Mouse (Mus musculus) heart, postnatal 14 days (tissue): ENCODE results near the gene Slc7a3. TPM values are rescaled to one million over a fixed set of nuclear protein-coding genes. Genes with fewer than 3 reads are reported as not detected.
"Not testable (repeated sequence)": the region's sequence is repeated elsewhere in the genome, so short reads cannot be mapped to it uniquely, and the experiment has no call there.

Experiments used
- DNase-seq, 2 experiments: peaks; one replicate each; pipeline ENCODE4 v3.0.0; 2021 to 2022
- intact Hi-C: fragments of 180-260 bp; cut with DNase I; formaldehyde crosslinking; loops from one replicate; pipeline ENCODE4 v1.15.1; 2025
- long read RNA-seq, 2 experiments: library from polyadenylated mRNA; stranded (forward); transcript quantifications; one replicate each; pipeline ENCODE4 v2.0.0; 2021
- total RNA-seq, 2 experiments: library from RNA; stranded (reverse); gene quantifications; 2 replicates each; pipeline ENCODE4 v1.2.3; 2021

The Slc7a3 gene
- total RNA-seq: under 1 TPM in 1 of 2 experiments, not detected in 1; 0.12 TPM
- long read RNA-seq, experiment 1: 0 reads
- long read RNA-seq, experiment 2: 0 reads

DNA sequence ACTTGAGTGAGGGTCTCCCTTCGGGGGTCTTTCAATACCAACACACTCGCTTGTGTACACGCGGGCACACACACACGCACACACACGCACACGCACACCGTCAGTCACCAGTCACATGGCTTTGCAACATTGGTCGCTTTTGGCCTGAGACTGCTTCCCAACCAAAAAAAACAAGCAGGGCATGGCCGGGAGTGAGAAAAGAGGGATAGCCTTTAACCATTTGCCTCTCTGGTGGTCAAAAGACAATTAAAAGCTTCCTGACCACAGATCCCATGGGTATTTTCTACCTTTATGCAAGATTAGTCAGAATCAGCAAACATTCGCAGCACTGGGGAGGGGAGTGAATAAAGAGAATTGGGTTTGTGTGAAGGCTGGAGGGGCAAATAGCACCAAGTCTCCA lies at the start of gene Slc7a3:
Gene Slc7a3 (minus strand): TSS at position 101 of the 400 bp plus-strand sequence.
- no peak for DNase-seq
- intact Hi-C loops: no loop called here

DNA sequence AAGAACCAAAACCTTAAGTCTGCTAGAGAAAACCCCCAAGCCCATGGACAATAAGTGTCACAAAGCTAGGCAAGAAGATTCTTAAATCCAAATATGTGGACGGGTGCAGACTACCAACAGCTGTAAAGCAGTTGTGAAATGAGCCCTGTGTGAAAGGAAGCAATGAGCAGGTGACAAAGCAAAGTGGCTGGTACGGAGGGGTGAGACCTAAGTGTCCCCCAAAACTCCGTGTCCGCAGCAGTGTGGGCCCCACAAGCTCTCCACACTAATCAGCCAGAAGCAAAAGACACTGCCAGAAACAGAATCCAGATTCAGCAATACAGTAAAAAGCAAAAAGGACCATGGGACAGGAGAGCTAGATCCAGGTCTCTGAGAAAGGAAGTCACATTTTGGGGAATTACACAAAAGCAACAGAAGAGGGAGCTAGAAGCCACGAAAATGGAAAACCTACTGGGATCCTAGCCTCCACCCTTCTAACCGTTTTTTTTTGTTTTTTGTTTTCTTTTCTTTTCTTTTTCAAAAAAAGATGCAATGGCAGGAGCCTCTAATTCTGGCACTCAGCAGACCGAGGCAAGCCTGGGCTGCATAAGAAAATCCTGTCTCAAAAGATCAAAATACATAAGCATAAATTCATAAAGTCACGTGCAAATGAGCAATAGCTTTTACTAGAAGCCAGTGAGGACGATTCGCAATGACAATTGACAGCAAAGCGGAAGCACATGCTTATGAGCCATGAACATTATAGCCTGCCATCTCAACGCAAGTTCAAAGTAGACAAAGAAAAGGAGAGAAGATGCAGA lies 46.4 kb upstream of the Slc7a3 start:
- DNase-seq: peak in 1 of 2 experiments; percentile 2
- intact Hi-C loops: loop anchor here (1.0 to 10.0 kb wide), 2 partner anchors 197 to 383 kb away; no protein-coding TSS in a partner anchor

DNA sequence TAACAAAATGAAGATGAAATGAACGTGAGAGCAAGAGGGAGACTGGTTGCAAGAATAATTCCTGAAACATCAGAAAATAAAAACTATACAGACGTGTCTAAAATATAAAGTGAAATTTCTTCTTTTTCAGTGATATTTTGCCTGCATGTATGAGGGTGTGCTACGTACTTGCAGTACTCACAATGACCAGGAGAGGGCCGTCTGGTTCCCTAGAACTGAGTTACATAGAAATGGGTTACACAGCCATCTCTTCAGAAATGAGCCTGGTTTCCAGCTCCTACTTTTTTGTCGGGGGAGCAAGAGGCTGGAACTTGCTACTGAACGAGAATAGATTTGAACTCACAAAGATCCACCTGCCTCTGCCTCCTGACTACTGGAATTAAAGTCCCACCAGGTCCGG lies 45.2 kb upstream of the Slc7a3 start:
- intact Hi-C loops: loop anchor here (10.0 kb wide), 1 partner anchor 384 kb away; no protein-coding TSS in a partner anchor
- DNase-seq: peak; percentile 59 to 72

DNA sequence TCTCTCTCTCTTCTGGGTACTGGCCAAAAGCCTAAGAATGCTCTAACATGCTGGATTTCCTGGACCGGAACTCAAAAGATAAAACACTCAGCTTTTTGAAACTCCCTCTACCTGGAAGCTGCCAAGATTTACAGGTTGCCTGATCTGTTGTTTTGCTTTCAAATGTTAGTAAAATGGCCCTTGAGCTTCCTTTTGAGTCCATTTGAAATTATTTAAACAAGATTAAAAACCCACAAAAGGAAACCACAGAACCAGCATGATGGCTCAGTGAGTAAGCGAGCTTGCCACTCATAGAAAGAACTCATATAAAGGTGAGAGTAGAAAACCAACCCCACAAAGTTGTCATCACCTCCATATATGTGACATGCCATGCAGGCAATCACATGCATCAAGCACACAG lies 42.7 kb upstream of the Slc7a3 start:
- DNase-seq: no peak
- intact Hi-C loops: loop anchor here (10.0 kb wide), 1 partner anchor 354 kb away; no protein-coding TSS in a partner anchor

DNA sequence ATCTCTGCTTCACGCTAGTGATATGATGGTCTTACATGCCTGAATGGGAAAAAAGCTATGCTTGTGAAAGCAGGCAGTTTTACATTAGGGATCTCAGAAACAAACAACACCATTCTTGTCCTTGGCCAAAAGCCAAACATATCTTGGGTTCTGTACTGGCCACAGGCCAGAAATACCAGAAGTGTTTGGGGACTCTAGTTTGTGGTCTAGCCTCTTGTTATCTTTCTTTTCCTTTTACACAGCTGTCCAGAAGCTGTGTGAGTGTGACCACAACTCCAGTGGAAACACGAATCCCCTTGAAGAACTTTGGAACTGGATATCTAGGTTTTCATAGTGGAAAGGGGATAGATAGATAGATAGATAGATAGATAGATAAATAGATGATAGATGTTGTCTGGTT lies 41.2 kb upstream of the Slc7a3 start:
- intact Hi-C loops: loop anchor here (10.0 kb wide), 1 partner anchor 352 kb away; no protein-coding TSS in a partner anchor
- DNase-seq: peak in 1 of 2 experiments; percentile 12

DNA sequence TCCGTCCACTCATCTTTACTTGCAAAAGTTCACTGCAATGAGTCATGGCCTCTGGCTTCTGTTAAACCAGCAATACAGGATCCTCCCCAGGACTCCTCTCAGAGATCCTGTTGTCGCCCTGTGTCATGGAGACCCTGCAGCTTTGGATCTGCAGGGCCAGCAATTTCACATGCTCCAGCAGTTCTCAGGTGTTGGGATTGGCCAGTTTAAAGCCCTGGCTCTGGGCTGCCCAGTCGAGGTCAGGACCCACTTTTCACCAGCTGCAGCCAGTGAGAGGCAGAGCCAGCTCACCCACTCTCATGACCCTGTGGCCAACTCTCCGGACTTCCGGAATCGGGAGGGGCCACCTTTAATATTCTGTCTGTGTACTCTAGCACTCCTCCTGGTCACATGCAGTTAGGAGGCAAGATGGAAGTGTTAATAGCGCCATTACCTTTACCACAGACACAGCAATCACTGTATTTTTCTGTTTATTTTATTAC lies 40.7 kb upstream of the Slc7a3 start:
- intact Hi-C loops: loop anchor here (10.0 kb wide), 1 partner anchor 352 kb away; no protein-coding TSS in a partner anchor
- DNase-seq: peak; percentile 4 to 27

DNA sequence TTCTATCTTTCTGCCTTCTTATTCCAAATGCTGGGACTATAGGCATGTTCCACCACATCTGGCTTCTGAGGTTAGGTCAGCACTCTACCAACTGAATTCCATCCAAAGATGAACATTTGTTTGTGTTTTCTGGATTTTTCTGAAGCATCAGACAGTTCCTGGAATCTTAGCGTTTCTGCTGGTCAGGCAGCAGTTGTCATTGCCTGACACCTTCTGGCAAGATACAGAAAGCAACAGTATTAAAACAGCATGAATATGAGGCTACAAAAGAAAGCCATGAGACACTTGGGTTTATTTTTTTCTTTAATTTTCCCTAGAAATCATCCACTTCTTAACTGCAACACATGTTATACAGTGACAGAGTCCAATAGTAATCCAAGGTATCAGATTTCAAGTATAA lies 34.7 kb upstream of the Slc7a3 start:
- intact Hi-C loops: loop anchor here (10.0 kb wide), 1 partner anchor 346 kb away; no protein-coding TSS in a partner anchor

DNA sequence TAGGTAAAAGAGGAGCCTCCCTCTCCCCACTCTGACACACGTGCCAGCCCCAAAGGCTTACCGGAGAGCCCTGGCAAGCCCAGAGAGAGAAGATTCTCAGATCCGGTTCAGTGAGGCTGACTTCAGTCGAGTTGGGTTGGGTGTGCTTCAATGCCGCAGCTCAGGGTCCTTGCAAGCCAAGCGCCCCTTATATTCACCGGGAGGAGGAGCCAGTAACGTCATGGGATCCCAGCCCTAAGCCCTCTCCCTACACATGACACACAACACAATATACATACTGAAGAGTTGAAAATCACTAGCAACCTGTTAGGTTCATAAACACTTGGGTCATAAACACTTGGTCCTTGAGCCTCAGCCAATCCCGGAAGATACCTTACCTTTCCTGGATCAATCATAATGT lies 609 bp downstream of the Slc7a3 start:
- intact Hi-C loops, DNase-seq: not testable (repeated sequence)

More for the DNA sequence above, 34.7 kb upstream of the Slc7a3 start:
- DNase-seq: no peak

DNA sequence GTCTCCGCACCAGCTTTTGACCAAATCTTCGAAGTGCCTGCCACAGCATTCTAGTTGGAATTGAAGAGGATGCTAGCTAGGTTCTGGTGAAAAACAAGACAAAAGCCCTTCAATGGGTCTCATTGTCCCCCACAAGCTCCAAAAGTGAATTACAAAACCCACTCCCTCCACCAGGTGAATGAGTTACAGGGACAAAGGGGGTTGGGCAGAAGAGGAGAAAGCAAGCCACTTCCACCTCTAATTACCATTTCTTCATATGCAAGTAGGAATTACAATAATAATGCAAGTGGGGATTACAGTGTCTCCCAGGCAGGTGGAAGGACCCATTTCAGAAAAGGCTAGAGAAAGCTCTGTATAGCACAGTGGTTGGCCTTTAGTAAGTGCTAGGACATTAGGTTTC lies 1.6 kb downstream of the Slc7a3 start:
- DNase-seq: no peak
- intact Hi-C loops: no loop called here

DNA sequence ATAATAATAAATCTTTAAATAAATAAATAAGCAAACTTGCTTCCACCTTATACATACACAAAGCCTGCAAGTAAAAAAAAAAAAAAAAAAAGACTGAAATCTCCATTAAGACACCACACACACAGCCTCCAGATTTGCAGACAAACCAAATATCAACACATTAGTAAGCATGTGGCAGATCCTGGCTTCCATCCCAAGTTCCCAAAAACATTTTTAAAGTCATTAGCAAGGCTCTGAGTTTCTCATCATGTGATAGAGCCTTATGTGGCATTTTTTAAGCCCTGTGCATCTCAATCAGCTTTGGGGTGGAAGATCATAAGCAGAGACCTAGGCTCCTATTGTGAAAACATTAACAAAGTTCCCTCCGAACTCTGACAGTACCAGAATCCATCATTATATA lies 20.6 kb downstream of the Slc7a3 start:
- intact Hi-C loops: no loop called here
- DNase-seq: no peak

DNA sequence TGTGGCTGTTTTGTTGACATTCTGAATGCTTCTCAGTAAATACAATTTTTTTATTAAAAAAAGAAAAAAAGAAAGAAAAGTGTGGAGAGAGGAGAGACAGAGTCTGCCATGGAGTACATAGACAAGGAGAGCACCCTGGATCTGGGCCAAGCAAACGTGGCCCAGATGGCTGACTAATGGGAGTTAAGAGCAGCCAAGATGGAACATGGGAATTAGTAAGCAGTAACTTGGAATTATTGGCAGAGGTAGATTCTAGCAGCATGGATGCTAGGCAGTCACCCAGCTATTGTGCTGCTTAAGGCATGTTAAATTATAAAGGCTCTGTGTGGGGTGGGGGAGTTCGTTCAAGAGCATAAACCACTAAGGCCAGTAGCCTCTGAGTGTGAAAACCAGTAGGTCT lies 22.3 kb downstream of the Slc7a3 start:
- DNase-seq: peak; percentile 3 to 5

DNA sequence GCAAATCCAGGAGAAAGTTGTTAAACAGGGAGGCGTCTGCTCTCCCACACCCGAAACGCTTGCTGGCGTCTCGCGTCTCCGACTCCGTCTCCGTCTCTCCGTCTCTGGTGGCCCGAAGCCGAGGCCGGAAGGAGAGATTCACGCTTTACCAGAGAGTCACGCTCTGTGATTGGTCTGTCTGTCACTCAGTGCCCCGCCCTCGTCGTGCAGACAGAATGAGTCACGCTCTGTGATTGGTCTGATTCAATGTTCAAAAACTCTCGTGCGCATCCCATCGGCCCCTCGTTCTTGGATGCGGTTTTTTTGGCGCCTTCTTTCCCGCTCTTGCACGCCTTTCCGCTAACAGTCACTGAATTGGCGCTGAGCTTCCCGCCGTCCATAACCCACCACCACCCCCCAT lies 26.3 kb downstream of the Slc7a3 start, which contains the start of gene Tex11:
Gene Tex11 (minus strand): TSS at position 127 of the 400 bp plus-strand sequence.
- peak in 1 of 2 experiments; percentile 1 for DNase-seq
- intact Hi-C loops: no loop called here

More for the DNA sequence above, 22.3 kb downstream of the Slc7a3 start:
- intact Hi-C loops: no loop called here

Other genes with a start within 250 kb of the Slc7a3 start
- gene Tex11, start 26.4 kb downstream of the Slc7a3 start, total RNA-seq: under 1 TPM; 0.12 to 0.22 TPM
- gene Snx12, start 136.5 kb upstream of the Slc7a3 start, total RNA-seq: 10 to 100 TPM; 38.9 to 42.1 TPM
- gene Foxo4, start 168.5 kb upstream of the Slc7a3 start, total RNA-seq: 10 to 100 TPM; 42.3 to 43.2 TPM
- under 1 TPM; 0.32 to 0.38 TPM for gene Gm614, start 178.0 kb upstream of the Slc7a3 start, total RNA-seq
- 10 to 100 TPM; 11.5 to 19.4 TPM for gene Il2rg, start 182.2 kb upstream of the Slc7a3 start, total RNA-seq
- gene Gm20489, start 183.0 kb upstream of the Slc7a3 start, total RNA-seq: not detected
- 10 to 100 TPM; 22.5 to 25.8 TPM for gene Med12, start 188.0 kb upstream of the Slc7a3 start, total RNA-seq
- gene Nlgn3, start 213.1 kb upstream of the Slc7a3 start, total RNA-seq: under 1 TPM; 0.51 to 0.69 TPM